Mouse (Mus musculus): ENCODE measurements at regions not wholly inside any gene's neighbourhood (a gene's known extent, or its start where the extent isn't known, plus 50 kb on each side); places are given as distances from the start of the nearest gene placed in this dataset.

GRCm38 (mm10) chr16:93140535-93141110 is 314.7 kb upstream of the Runx1 start:
- Histone ChIP-seq H3K4me2 (ENCODE audit: low read depth, low read length) (no peak overlapping the region), H3K9ac (replicated peaks; ENCODE audit: low read length) (no peak overlapping the region), H3K36me3 (ENCODE audit: insufficient read depth, low read length) (no peaks in the 10 kb centered on the region), H3K4me3 (ENCODE audit: low read length) (no peak overlapping the region), H3K27ac (no peak overlapping the region), H3K9me3 (ENCODE audit: low read length) (no peaks in the 10 kb centered on the region), H3K27me3 (ENCODE audit: insufficient read depth, low read length) (no peaks in the 10 kb centered on the region), H3K4me1 (ENCODE audit: insufficient read depth, low read length) (no peaks in the 10 kb centered on the region)
- ATAC-seq (peak; percentile 35; the same call in 1 of the 2 replicates), DNase-seq (ENCODE audit: low spot score) (peak; percentile 33)
- TF ChIP-seq CTCF (IDR thresholded peaks at IDR 0.05; ENCODE audit: low read depth), result no peak
- WGBS, result 52% methylated on average over 15 of the region's 15 CpGs

GRCm38 (mm10) chr16:93137249-93137648 is 311.3 kb upstream of the Runx1 start:
- peak; percentile 53 for TF ChIP-seq CTCF (IDR thresholded peaks at IDR 0.05; ENCODE audit: low read depth)
- ATAC-seq (no peak), DNase-seq (ENCODE audit: low spot score) (peak; percentile 50)
- WGBS, result 52% methylated on average over 1 of the region's 1 CpGs
- Histone ChIP-seq H3K27me3 (ENCODE audit: insufficient read depth, low read length) (no peaks in the 10 kb centered on the region), H3K9me3 (ENCODE audit: low read length) (no peaks in the 10 kb centered on the region), H3K9ac (replicated peaks; ENCODE audit: low read length) (no peak overlapping the region), H3K4me2 (ENCODE audit: low read depth, low read length) (no peak overlapping the region), H3K4me3 (ENCODE audit: low read length) (no peak overlapping the region), H3K36me3 (ENCODE audit: insufficient read depth, low read length) (no peaks in the 10 kb centered on the region), H3K4me1 (ENCODE audit: insufficient read depth, low read length) (no peaks in the 10 kb centered on the region), H3K27ac (no peak overlapping the region)

GRCm38 (mm10) chr16:93131404-93131803 is 305.5 kb upstream of the Runx1 start:
- no peak overlapping the region for H3K27ac ChIP-seq
- WGBS, result 86% methylated on average over 5 of the region's 5 CpGs

GRCm38 (mm10) chr16:93130622-93131021 is 304.7 kb upstream of the Runx1 start:
- Histone ChIP-seq H3K9ac (replicated peaks; ENCODE audit: low read length) (no peak overlapping the region), H3K4me3 (ENCODE audit: low read length) (no peak overlapping the region), H3K9me3 (ENCODE audit: low read length) (no peaks in the 10 kb centered on the region), H3K27me3 (ENCODE audit: insufficient read depth, low read length) (no peaks in the 10 kb centered on the region), H3K4me1 (ENCODE audit: insufficient read depth, low read length) (no peaks in the 10 kb centered on the region), H3K27ac (no peak overlapping the region), H3K4me2 (ENCODE audit: low read depth, low read length) (no peak overlapping the region), H3K36me3 (ENCODE audit: insufficient read depth, low read length) (no peaks in the 10 kb centered on the region)
- WGBS, result 90% methylated on average over 6 of the region's 6 CpGs
- no peak for TF ChIP-seq CTCF (IDR thresholded peaks at IDR 0.05; ENCODE audit: low read depth)
- ATAC-seq (no peak), DNase-seq (ENCODE audit: low spot score) (no peak)

More at GRCm38 (mm10) chr16:93131404-93131803, 305.5 kb upstream of the Runx1 start:
- ATAC-seq (no peak), DNase-seq (ENCODE audit: low spot score) (no peak)
- H3K36me3 ChIP-seq (ENCODE audit: insufficient read depth, low read length), result no peaks in the 10 kb centered on the region
- no peak overlapping the region for H3K9ac ChIP-seq (replicated peaks; ENCODE audit: low read length)
- no peaks in the 10 kb centered on the region for H3K27me3 ChIP-seq (ENCODE audit: insufficient read depth, low read length)
- no peak for TF ChIP-seq CTCF (IDR thresholded peaks at IDR 0.05; ENCODE audit: low read depth)
- no peaks in the 10 kb centered on the region for H3K9me3 ChIP-seq (ENCODE audit: low read length)
- H3K4me2 ChIP-seq (ENCODE audit: low read depth, low read length), result no peak overlapping the region
- no peak overlapping the region for H3K4me3 ChIP-seq (ENCODE audit: low read length)
- no peaks in the 10 kb centered on the region for H3K4me1 ChIP-seq (ENCODE audit: insufficient read depth, low read length)

- no peak for DNase-seq (ENCODE audit: low spot score)
- Histone ChIP-seq H3K4me3 (ENCODE audit: low read length) (no peak overlapping the region), H3K9ac (replicated peaks; ENCODE audit: low read length) (no peak overlapping the region), H3K36me3 (ENCODE audit: insufficient read depth, low read length) (no peaks in the 10 kb centered on the region), H3K27ac (no peak overlapping the region), H3K27me3 (ENCODE audit: insufficient read depth, low read length) (no peaks in the 10 kb centered on the region), H3K4me1 (ENCODE audit: insufficient read depth, low read length) (no peaks in the 10 kb centered on the region), H3K4me2 (ENCODE audit: low read depth, low read length) (no peak overlapping the region), H3K9me3 (ENCODE audit: low read length) (no peaks in the 10 kb centered on the region)
- 83% methylated on average over 7 of the region's 8 CpGs for WGBS
- ATAC-seq, result no peak
- no peak for TF ChIP-seq CTCF (IDR thresholded peaks at IDR 0.05; ENCODE audit: low read depth)
These were observed 297.8 kb upstream of the Runx1 start for GRCm38 (mm10) chr16:93123707-93124106.

- TF ChIP-seq CTCF (IDR thresholded peaks at IDR 0.05; ENCODE audit: low read depth), result no peak
- no peak for DNase-seq (ENCODE audit: low spot score)
- H3K4me2 ChIP-seq (ENCODE audit: low read depth, low read length), result no peak overlapping the region
- H3K9ac ChIP-seq (replicated peaks; ENCODE audit: low read length), result no peak overlapping the region
- H3K36me3 ChIP-seq (ENCODE audit: insufficient read depth, low read length), result no peaks in the 10 kb centered on the region
- no peak overlapping the region for H3K4me3 ChIP-seq (ENCODE audit: low read length)
- H3K27ac ChIP-seq, result no peak overlapping the region
- no peaks in the 10 kb centered on the region for H3K9me3 ChIP-seq (ENCODE audit: low read length)
- H3K4me1 ChIP-seq (ENCODE audit: insufficient read depth, low read length), result no peaks in the 10 kb centered on the region
- H3K27me3 ChIP-seq (ENCODE audit: insufficient read depth, low read length), result no peaks in the 10 kb centered on the region
- ATAC-seq, result no peak
- WGBS, result 83% methylated on average over 16 of the region's 16 CpGs
These were observed 290.4 kb upstream of the Runx1 start for GRCm38 (mm10) chr16:93116111-93116969.

- Histone ChIP-seq H3K4me1 (ENCODE audit: insufficient read depth, low read length) (0 out of 2 replicates have a peak, but pooled peaks cover 4% of the 10 kb centered on the region), H3K9ac (replicated peaks; ENCODE audit: low read length) (no peak overlapping the region), H3K27me3 (ENCODE audit: insufficient read depth, low read length) (no peaks in the 10 kb centered on the region), H3K4me2 (ENCODE audit: low read depth, low read length) (no peak overlapping the region), H3K9me3 (ENCODE audit: low read length) (no peaks in the 10 kb centered on the region), H3K36me3 (ENCODE audit: insufficient read depth, low read length) (no peaks in the 10 kb centered on the region), H3K4me3 (ENCODE audit: low read length) (no peak overlapping the region), H3K27ac (no peak overlapping the region)
- no peak for TF ChIP-seq CTCF (IDR thresholded peaks at IDR 0.05; ENCODE audit: low read depth)
- WGBS, result 80% methylated on average over 3 of the region's 3 CpGs
- no peak for ATAC-seq
- no peak for DNase-seq (ENCODE audit: low spot score)
These were observed 285.0 kb upstream of the Runx1 start for GRCm38 (mm10) chr16:93110912-93111311.
